Mouse (Mus musculus) 3T3-L1 (cell line): ENCODE data around the gene Gm47791.
A peak's percentile ranks its signal among the peaks of the same experiment; 100 is the strongest.

Experiments used
- DNase-seq: peaks from one replicate; pipeline ENCODE4 v3.0.0-alpha.2; 2015; ENCODE audit warnings: low read depth, low spot score

Gene Gm47791

DNA sequence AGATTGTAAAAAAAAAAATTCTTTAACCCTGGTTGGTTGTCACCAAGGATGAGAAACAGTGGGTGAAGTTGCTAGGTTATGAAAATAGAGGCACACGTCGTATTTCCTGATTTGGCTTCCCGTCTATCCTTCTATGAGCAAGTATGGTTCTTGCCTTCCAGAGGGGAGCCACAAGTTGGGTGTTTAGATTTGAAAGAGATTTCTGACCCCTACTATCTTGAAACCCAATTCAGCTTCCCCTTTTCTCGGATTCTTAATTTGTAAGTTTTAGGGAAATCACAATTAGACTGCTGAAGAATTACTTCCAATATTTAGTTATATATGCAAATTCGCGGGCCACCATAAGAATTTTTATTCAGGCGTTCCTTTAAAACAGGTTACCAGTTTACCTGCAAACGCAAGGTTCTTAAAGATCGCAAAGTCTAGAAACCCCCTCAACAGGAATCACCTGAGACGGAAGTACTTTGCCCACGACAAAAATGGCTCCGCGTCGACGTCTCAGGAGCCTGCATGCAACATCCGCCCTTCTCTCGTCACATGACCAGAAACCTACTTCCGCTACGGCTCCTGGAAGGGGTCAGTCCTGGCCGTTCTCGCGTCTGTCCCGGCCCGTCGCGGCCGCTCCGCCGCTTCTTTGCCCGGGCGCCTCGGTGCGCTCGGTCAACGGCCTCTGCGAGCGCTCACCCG lies 46.6 kb downstream of the Gm47791 start, which contains the start of gene Mff:
Gene Mff (plus strand): TSS at position 552 of the 687 bp plus-strand sequence.
- peak; percentile 97 for DNase-seq
